Mouse (Mus musculus) midbrain, embryonic 13.5 days (tissue): ENCODE results near the gene Sez6. TPM values are rescaled to one million over a fixed set of nuclear protein-coding genes. Genes with fewer than 3 reads are reported as not detected.
A peak's percentile ranks its signal among the peaks of the same experiment; 100 is the strongest.

Experiments
- ATAC-seq: fragments of 200-750 bp; cut with Nextera tagmentation; 2 replicates; pipeline ENCODE4 v1.8.0; 2017; ENCODE audit warnings: mild to moderate bottlenecking, moderate TSS enrichment, moderate library complexity
- H3K27ac ChIP-seq: fragments of 300-500 bp; sonication (generic); 2 replicates; pipeline ENCODE4 v1.5.1; 2015; ENCODE audit warnings: inconsistent platforms, mild to moderate bottlenecking, moderate library complexity
- H3K27me3 ChIP-seq: fragments of 300-500 bp; sonication (generic); 2 replicates; pipeline ENCODE4 v1.6.1; 2015; ENCODE audit warnings: mild to moderate bottlenecking, inconsistent platforms
- H3K36me3 ChIP-seq: fragments of 300-500 bp; sonication (generic); 2 replicates; pipeline ENCODE4 v1.6.1; 2015; ENCODE audit warnings: mild to moderate bottlenecking, inconsistent platforms
- H3K4me1 ChIP-seq: fragments of 300-500 bp; sonication (generic); replicated peaks from 2 replicates; pipeline ENCODE4 v1.6.1; 2015; ENCODE audit warnings: inconsistent platforms
- H3K4me2 ChIP-seq: fragments of 300-500 bp; sonication (generic); replicated peaks from 2 replicates; pipeline ENCODE4 v1.6.1; 2015; ENCODE audit warnings: moderate library complexity, mild to moderate bottlenecking, inconsistent platforms
- H3K4me3 ChIP-seq: fragments of 300-500 bp; sonication (generic); replicated peaks from 2 replicates; pipeline ENCODE4 v1.5.1; 2015; ENCODE audit warnings: mild to moderate bottlenecking, inconsistent platforms
- H3K9ac ChIP-seq: fragments of 300-500 bp; sonication (generic); replicated peaks from 2 replicates; pipeline ENCODE4 v1.6.1; 2015; ENCODE audit warnings: mild to moderate bottlenecking, inconsistent platforms
- H3K9me3 ChIP-seq: fragments of 300-500 bp; sonication (generic); 2 replicates; pipeline ENCODE4 v1.6.1; 2016; ENCODE audit warnings: mild to moderate bottlenecking, inconsistent platforms
- WGBS: fragments of 180-500 bp; shearing (Covaris S2); methylation state at CpG from one replicate; pipeline ENCODE4 v1.1.7; 2015; 5-methylcytosine and 5-hydroxymethylcytosine counted together
- polyA plus RNA-seq: library from polyadenylated mRNA; unstranded; fragments of >200 nt; fragmentation: Nextera tagmentation; extraction: Ambion mirVana; gene quantifications from 2 replicates; pipeline ENCODE4 v1.2.1, GENCODE M21; 2015

The Sez6 gene
- polyA plus RNA-seq, 1 experiment from 2014 or later: 118 TPM

DNA sequence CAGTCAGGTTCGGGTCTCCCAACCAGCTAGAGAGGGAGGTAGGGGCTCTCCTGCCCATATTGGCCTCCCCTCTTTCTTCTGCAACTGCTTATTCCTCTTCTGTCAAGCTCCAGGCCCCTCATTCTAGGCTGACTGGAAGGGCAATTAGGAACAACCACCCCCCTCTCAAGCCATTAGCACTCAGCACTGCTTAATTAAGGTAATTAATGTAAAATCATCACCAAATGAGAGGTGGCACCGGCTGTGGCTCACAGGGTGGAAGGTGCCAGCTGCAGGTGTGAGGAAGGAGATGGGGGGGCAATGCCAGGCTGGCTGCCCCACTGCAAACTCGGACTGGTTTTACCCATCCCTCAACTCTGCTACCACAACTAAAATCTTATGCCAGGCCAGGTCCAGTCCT is 25.8 kb downstream of the Sez6 start:
- Histone ChIP-seq H3K9ac (no peak overlapping the region), H3K4me2 (no peak overlapping the region), H3K4me1 (peaks cover 43% of the 10 kb centered on the region), H3K4me3 (no peak overlapping the region), H3K9me3 (no peaks in the 10 kb centered on the region), H3K27me3 (peaks cover 74% of the 10 kb centered on the region), H3K36me3 (peaks cover 16% of the 10 kb centered on the region), H3K27ac (no peak overlapping the region)
- WGBS: 70% methylated on average over 3 of the region's 3 CpGs
- ATAC-seq: no peak

DNA sequence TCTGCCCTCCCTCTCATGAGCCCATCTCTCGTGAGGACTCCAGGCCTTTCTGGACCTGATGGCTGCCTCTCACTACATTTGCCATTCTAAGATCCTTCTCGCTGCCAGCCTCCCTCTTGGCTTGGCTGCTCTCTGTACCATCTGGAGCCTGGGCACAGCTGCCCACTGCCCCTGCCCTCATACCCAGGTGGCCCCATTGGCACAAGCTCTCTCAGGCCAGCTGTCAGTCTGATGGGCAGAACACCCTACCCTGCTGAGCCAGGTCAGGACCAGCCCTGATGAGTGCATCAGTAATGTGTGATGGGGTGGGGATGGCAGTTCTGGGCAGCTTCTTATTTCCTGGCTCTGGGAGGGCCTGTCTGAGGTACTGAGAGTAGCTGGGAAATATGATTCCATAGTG is 27.7 kb downstream of the Sez6 start:
- no peak overlapping the region for H3K9ac ChIP-seq
- no peak overlapping the region for H3K4me3 ChIP-seq
- peaks cover 82% of the 10 kb centered on the region for H3K27me3 ChIP-seq
- H3K4me1 ChIP-seq: peaks cover 43% of the 10 kb centered on the region
- 69% methylated on average over 2 of the region's 2 CpGs for WGBS
- H3K36me3 ChIP-seq: peaks cover 14% of the 10 kb centered on the region
- H3K27ac ChIP-seq: no peak overlapping the region
- ATAC-seq: no peak
- H3K4me2 ChIP-seq: no peak overlapping the region
- no peaks in the 10 kb centered on the region for H3K9me3 ChIP-seq

DNA sequence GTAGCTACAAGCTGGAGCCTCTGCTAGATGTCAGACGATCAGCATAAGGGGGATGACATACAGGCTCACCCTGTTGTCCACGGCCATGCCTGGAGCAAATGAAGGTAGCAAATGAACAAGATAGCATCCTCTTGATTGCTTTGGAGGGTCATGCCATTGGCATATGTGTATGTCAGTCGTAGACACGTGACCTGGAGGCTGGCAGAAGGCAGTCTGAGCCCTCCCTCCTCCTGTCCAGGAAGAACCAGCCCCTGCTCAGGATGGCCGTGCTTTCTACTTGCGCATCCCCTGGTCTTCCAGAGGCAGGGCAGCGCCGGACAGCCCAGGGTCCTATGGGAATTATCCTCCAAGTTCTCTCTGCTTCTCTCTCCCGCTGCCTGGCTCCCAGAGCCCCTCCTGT is 28.3 kb downstream of the Sez6 start:
- Histone ChIP-seq H3K4me1 (peaks cover 43% of the 10 kb centered on the region), H3K27ac (0 out of 2 replicates have a peak overlapping the region, but pooled peaks have one; percentile 25), H3K4me2 (no peak overlapping the region), H3K27me3 (peaks cover 76% of the 10 kb centered on the region), H3K36me3 (peaks cover 7% of the 10 kb centered on the region), H3K9me3 (no peaks in the 10 kb centered on the region), H3K9ac (no peak overlapping the region), H3K4me3 (no peak overlapping the region)
- WGBS: 74% methylated on average over 9 of the region's 9 CpGs
- 0 out of 2 replicates have a peak, but pooled peaks have one; percentile 13 for ATAC-seq

DNA sequence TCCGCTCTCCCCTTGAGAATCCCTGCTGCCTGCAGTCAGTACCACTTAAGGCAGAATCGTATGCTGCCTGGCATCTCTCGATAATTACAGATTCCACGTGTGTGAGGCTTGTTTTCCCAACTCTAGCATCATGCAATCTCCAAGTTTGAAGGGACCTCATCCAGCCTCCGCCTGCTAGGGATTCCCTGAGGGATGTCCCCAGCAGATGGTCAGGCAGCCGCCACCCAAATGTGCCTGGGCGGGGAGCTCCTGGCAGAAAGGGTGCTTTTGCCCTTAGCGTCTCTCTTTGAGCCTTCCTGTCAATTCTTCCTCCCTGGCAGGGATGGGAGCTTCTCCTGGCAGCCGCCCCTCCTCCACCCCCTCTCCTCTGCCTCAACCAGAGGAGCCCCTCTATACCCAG is 29.6 kb downstream of the Sez6 start:
- H3K27ac ChIP-seq: peak overlapping the region; percentile 39; the same call in 1 of the 2 replicates
- H3K4me2 ChIP-seq: no peak overlapping the region
- H3K4me1 ChIP-seq: peaks cover 54% of the 10 kb centered on the region
- no peaks in the 10 kb centered on the region for H3K36me3 ChIP-seq
- peaks cover 67% of the 10 kb centered on the region for H3K27me3 ChIP-seq
- WGBS: 55% methylated on average over 9 of the region's 9 CpGs
- no peak overlapping the region; the same call in none of the 2 replicates for H3K9ac ChIP-seq
- H3K9me3 ChIP-seq: no peaks in the 10 kb centered on the region
- H3K4me3 ChIP-seq: no peak overlapping the region
- no peak for ATAC-seq

DNA sequence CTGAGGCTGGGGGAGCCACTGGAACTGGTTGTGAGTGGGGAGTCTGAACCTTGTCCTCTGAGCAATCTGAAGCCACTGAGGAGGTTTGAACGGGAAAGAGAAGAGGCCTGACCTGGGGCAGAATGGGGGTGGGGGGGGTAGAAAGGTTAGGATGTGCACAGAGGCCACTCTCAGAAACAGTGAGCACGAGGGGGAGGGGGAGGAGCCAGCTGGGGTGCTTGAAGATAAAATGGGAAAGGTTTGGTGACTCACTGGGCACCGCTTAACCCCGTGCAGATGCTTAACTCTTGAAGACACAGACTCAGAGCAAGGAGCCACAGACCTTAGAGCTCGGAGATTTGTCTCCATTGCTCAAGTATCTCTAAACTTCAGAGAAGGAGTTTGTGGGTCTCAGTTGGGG is 30.3 kb downstream of the Sez6 start:
- Histone ChIP-seq H3K9me3 (no peaks in the 10 kb centered on the region), H3K9ac (no peak overlapping the region; the same call in 1 of the 2 replicates), H3K27ac (0 out of 2 replicates have a peak overlapping the region, but pooled peaks have one; percentile 39), H3K27me3 (peaks cover 60% of the 10 kb centered on the region), H3K4me2 (no peak overlapping the region), H3K4me1 (peaks cover 58% of the 10 kb centered on the region), H3K4me3 (no peak overlapping the region), H3K36me3 (no peaks in the 10 kb centered on the region)
- no peak for ATAC-seq
- WGBS: 60% methylated on average over 5 of the region's 5 CpGs

DNA sequence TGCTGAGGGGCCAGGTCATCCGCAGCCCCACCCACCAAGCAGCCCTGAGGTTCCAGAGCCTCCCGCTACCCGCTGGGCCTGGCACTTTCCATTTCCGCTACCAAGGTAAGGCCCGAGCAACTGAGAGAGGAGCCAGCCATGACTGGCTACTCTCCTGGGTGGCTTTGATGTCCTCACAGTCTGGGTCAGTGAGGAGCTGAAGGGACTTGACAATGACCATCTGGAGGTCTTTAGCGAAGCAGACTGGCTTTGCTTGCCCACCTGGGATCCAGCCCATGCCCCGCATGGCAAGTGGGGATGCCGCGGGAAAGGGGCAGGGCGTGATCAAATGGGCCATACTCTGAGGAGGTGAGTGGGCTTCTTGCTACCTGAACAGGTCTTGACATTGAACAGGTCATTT is 32.3 kb downstream of the Sez6 start:
- no peak overlapping the region for H3K4me3 ChIP-seq
- no peak overlapping the region for H3K4me2 ChIP-seq
- WGBS: 93% methylated on average over 10 of the region's 10 CpGs
- H3K27ac ChIP-seq: no peak overlapping the region
- no peak for ATAC-seq
- peaks cover 57% of the 10 kb centered on the region for H3K4me1 ChIP-seq
- H3K27me3 ChIP-seq: peaks cover 45% of the 10 kb centered on the region
- H3K9ac ChIP-seq: no peak overlapping the region
- no peaks in the 10 kb centered on the region for H3K9me3 ChIP-seq
- H3K36me3 ChIP-seq: no peaks in the 10 kb centered on the region

DNA sequence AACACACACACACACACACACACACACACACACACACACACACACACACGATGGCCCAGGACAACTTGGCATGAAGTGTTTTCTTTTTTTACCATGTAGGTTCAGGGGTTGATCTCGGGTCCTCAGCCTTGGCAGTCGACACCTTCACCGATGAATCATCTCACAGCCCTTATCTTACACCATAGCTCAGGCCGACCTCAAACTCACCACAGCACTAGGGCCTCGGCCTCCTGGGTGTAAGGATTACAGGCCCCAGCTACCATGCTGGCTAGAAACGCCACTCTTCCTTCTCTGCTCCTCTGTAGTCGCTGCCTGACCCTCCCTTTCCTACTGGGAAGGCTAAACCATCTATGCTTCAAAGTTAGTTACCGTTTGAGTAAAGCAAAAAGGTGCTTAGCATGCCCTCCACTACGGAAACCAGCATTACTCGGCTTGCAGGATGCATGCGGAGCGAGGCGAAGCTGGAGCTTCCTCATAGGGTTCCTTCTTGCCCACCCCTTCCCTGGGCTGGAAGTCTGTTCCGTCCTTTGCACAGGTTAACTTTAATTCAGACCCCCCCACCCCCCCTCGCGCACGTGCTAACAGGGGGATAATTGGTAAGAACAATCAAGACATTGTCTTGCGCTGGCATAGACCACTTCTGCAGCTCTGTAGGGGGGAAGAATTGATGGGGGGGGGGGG is 34.0 kb downstream of the Sez6 start:
- H3K4me1 ChIP-seq: peaks cover 45% of the 10 kb centered on the region
- H3K9ac ChIP-seq: no peak overlapping the region; the same call in 1 of the 2 replicates
- H3K36me3 ChIP-seq: peaks cover 8% of the 10 kb centered on the region
- no peaks in the 10 kb centered on the region for H3K9me3 ChIP-seq
- no peak overlapping the region for H3K4me3 ChIP-seq
- 7% methylated on average over 19 of the region's 19 CpGs for WGBS
- peak overlapping the region; percentile 78 for H3K27ac ChIP-seq
- ATAC-seq: 0 out of 2 replicates have a peak, but pooled peaks have one; percentile 10
- H3K4me2 ChIP-seq: peak overlapping the region; percentile 14; the same call in 1 of the 2 replicates
- peaks cover 33% of the 10 kb centered on the region for H3K27me3 ChIP-seq

DNA sequence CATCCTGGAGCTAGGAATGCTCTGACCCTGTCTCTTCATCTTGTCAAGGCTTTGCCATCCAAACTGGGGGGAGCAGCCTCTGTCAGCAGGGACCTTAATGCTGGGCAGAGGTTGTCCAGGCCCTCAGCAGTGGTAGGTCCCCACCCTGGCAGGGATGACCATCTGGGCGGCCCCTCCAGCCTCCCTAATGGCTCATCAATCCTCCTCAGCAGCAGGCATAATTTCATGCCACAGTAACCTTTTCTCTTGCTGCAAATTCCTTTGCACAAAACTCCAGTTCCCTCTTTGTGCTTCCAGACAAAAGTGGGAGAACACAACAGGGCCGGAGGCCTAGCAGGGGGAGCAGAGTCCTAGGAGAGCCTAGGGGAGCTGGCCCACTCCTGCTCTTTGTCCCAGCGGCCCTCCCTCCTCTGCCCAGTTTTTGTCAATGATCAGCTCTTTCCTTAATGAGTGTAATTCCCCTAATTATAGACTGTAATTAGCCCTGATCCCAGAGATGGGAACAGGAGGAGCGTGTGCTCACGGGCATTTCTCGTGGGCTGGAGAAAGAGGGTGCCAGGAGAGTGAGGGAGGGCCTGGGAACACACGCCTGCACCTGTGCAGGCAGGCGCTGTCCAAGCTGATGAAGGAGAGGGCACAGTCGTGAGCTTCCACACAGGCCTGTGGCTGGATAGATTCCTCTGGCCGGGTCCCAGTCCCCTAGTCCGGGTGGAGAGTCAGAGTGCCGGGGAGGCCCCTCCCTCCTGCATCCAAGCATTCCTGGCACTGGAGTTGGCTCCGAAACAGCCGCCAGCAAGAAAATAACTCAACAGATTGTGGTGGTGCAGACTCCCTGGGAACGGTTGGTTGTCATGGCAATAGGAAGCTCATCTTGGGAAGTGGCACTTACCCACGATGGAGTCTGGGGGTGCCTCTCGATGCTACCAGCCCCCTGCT is 34.8 kb downstream of the Sez6 start:
- no peak overlapping the region for H3K4me3 ChIP-seq
- 4% methylated on average over 17 of the region's 17 CpGs for WGBS

DNA sequence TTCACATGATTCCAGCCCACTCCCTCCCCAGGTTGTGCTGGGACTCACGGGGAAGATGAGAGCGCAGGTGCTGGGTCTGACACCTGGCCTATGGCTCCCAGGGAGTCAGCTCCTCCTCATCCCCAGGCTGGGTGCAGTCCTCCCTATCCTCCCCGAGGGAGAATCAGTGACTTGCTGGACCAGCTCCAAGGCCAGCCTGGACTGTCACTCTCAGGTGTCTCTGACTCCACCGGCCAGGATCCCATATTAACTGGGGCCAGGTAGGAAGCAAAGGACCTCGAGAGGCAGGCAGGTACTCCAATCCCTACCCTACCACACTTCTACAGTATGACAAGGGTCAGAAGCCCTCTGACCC is 35.4 kb downstream of the Sez6 start:
- peaks cover 17% of the 10 kb centered on the region for H3K36me3 ChIP-seq
- peaks cover 23% of the 10 kb centered on the region for H3K27me3 ChIP-seq
- no peak overlapping the region for H3K9ac ChIP-seq
- peak; percentile 57 for ATAC-seq
- H3K4me1 ChIP-seq: peaks cover 30% of the 10 kb centered on the region
- no peaks in the 10 kb centered on the region for H3K9me3 ChIP-seq
- H3K4me2 ChIP-seq: no peak overlapping the region
- no peak overlapping the region for H3K4me3 ChIP-seq
- WGBS: 56% methylated on average over 5 of the region's 5 CpGs
- peak overlapping the region; percentile 78; the same call in 1 of the 2 replicates for H3K27ac ChIP-seq

More for the DNA sequence above, 34.8 kb downstream of the Sez6 start:
- ATAC-seq: peak; percentile 77
- Histone ChIP-seq H3K27ac (peak overlapping the region; percentile 78), H3K4me2 (peak overlapping the region; percentile 15), H3K9ac (peak overlapping the region; percentile 30), H3K36me3 (peaks cover 14% of the 10 kb centered on the region), H3K9me3 (no peaks in the 10 kb centered on the region), H3K27me3 (peaks cover 29% of the 10 kb centered on the region), H3K4me1 (peaks cover 37% of the 10 kb centered on the region)

DNA sequence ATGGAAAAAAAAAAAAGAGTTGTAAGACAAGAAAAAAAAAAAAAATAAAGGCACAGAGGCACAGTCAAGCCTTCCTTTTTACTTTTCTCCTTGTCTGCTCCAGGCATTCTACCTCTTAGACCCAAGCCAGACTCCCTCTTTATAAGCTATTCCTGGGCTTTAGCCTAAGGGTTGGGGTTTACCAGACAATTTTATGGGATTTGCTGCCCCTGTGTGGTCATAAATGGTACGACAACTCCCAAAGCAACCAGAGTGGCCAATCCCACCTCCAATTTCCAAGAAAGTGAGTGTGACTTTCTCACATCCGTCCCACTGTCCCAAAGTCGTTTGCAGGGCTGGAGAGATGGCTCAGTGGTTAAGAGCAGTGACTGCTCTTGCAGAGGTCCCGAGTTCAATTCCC is 36.5 kb downstream of the Sez6 start:
- WGBS: 0% methylated on average over 4 of the region's 4 CpGs
- Histone ChIP-seq H3K9ac (no peak overlapping the region), H3K9me3 (no peaks in the 10 kb centered on the region), H3K36me3 (peaks cover 17% of the 10 kb centered on the region), H3K4me3 (no peak overlapping the region), H3K27ac (no peak overlapping the region), H3K27me3 (peaks cover 14% of the 10 kb centered on the region), H3K4me2 (no peak overlapping the region), H3K4me1 (peaks cover 29% of the 10 kb centered on the region)
- no peak for ATAC-seq

DNA sequence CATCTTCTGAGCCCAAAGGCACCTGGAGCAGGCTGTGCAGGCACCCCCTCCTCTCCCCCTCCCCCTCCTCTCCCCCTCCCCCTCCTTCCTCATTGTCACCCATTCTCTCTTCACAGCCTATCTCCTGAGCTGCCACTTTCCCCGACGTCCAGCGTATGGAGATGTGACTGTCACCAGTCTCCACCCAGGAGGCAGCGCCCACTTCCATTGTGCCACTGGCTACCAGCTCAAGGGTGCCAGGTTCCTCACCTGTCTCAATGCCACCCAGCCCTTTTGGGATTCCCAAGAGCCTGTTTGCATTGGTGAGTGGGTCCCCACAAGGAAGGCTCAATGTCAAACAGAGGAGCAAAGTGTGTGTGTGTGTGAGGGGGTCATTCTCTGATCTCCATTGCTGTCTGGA is 38.2 kb downstream of the Sez6 start:
- peaks cover 16% of the 10 kb centered on the region; the same call in 1 of the 2 replicates for H3K27me3 ChIP-seq

DNA sequence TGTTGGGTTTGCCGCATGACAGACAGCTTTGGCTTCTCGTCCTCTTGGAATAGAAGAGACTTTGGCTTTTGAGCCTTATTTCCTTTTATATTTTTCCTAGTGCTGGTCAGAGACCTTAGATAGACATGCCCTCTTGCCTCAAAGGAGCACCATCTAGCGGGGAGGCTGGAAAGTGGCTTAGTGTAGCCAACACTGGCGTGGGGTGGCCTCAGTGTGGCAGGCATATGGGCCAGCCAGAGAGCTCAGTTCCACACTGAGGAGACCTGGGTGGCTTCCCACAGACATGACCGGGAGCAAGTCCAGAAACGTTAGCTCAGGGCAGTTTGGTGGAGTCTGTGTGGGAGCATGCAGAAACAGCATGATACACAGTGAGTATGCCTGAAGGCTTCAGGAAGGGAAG is 40.1 kb downstream of the Sez6 start:
- ATAC-seq: no peak
- no peaks in the 10 kb centered on the region for H3K9me3 ChIP-seq
- no peak overlapping the region for H3K27ac ChIP-seq
- H3K9ac ChIP-seq: no peak overlapping the region
- H3K4me3 ChIP-seq: no peak overlapping the region
- peaks cover 12% of the 10 kb centered on the region for H3K4me1 ChIP-seq
- WGBS: 89% methylated on average over 6 of the region's 6 CpGs
- peaks cover 20% of the 10 kb centered on the region; the same call in 1 of the 2 replicates for H3K27me3 ChIP-seq
- no peak overlapping the region for H3K4me2 ChIP-seq
- H3K36me3 ChIP-seq: peaks cover 37% of the 10 kb centered on the region

More for the DNA sequence above, 38.2 kb downstream of the Sez6 start:
- 80% methylated on average over 4 of the region's 4 CpGs for WGBS
- H3K9ac ChIP-seq: no peak overlapping the region
- H3K4me1 ChIP-seq: peaks cover 29% of the 10 kb centered on the region
- H3K27ac ChIP-seq: no peak overlapping the region
- no peak for ATAC-seq
- peaks cover 27% of the 10 kb centered on the region for H3K36me3 ChIP-seq
- no peak overlapping the region for H3K4me3 ChIP-seq
- no peak overlapping the region for H3K4me2 ChIP-seq
- no peaks in the 10 kb centered on the region for H3K9me3 ChIP-seq
